Mouse (Mus musculus): ENCODE data around the gene Ccs.
"Not testable (repeated sequence)": the region's sequence is repeated elsewhere in the genome, so short reads cannot be mapped to it uniquely, and the experiment has no call there.

Gene Ccs

DNA sequence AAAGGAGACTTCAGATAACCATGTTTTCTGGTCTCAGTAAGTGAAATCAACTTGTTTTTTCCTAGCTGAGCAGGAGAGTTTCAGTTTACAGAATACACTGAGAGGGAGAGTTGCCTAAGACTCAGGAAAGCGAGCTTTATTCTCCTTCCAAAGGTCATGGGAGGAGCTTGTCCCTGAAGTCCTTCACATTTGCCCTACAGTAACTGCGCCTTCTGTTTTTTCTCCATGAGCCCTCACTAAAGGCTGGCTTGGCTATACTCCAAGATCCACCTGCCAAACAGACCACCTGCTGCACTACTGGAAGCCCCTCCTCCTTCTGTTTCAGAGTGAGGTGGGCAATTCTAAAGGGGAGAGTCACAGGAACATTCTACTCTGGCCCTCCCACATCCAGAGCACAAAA, 3.0 kb downstream of the Ccs start:
- no peak for DNase-seq (ENCODE audit: low spot score in 2 of 2)

DNA sequence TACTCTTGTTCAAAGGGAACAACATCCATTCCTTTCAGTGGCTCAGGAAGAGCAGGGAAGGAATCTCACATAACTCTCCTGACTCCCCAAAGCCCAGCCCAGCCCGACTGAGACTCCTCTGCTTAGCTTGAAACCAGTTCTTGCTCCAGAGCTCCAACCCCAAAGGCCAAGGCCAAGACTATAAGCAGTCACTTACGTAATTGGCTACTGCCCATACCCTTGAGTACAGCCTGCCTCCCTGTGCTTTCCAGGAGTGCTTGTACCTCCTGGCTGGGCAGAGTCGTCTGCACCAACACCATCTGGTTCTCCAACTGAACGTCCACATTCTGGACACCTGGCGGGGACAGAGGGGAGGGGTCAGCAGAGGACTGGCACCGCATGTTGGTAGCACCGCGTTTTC, 5.2 kb downstream of the Ccs start:
- DNase-seq (ENCODE audit: low spot score in 2 of 2): no peak

DNA sequence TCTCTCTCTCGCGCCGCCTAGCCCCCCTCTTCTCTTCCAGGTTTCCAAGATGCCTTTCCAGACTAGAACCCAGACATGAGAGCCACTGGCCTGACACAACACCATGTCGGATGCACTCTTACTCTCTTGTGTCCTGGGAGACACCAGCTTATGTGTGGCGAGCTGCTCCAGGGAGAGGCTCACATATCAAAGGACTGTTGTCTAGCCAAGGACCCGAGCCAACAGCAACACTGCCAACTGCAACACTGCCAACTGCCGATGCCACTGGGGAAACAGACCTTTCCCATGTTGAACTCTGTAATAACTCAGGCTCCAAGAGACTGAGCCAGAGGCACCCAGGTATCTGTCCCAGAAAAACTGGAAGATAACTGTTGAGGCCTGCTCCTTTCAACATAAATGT, 10.0 kb downstream of the Ccs start:
- DNase-seq (ENCODE audit: low spot score in 2 of 2): peak in 1 of 2 experiments; percentile 63

DNA sequence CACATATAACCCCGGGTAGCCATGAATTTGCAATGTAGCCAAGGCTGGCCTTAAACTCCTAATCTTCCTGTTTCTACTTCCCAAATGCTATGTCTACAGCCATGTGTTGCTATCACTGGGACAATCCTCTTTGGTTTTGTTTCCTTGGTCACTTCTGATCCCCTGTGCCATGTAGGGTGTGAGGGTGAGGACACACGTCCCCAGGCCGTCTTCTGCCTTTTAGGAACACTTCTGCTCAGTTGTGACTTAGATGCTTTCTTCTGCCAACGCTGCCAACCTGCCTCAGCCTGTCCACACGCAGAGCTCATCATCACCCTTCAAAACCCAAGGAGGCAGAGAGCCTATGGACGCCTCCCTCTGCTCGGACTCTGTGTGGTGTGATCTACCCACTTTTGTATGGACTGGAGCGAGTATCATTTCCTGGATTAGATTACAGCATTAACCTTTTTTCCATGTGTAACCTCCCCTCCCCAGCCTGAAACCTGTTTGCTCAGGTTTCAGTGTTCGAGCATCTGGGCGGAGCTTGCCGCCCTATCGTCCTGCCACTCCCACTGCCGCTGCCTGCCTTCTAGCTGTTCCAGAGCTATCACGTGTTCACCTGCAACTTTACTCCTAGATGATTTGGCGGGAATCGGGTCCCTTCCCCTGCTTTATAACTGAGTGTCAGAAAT, 10.6 kb downstream of the Ccs start:
- no peak for DNase-seq (ENCODE audit: low spot score in 2 of 2)

DNA sequence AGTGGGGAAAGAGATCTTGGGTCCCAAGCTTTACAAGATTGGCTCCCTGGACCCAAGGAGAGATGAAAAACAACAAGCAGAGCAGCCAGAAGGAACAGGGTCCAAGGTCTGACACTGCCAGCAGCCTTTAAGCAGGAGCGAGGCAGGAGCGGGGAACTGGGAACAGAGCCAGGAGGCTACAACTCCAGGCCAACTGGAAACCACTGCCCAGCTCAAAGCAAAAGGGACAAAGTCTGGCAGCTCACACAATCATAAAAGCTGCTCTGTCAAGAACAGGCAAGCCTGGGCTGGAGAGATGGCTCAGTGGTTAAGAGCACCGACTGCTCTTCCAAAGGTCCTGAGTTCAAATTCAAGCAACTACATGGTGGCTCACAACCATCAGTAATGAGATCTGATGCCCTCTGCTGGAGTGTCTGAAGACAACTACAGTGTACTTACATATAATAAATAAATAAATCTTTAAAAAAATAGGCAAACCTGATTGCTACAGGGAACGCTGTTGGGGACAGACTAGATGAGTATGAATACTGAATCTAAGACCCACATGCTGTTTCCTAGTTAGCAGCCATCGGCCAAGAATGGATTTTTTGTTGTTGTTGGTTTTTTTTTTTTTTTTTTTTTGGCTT, 18.3 kb downstream of the Ccs start:
- DNase-seq (ENCODE audit: low spot score in 2 of 2): peak; percentile 46 to 63

DNA sequence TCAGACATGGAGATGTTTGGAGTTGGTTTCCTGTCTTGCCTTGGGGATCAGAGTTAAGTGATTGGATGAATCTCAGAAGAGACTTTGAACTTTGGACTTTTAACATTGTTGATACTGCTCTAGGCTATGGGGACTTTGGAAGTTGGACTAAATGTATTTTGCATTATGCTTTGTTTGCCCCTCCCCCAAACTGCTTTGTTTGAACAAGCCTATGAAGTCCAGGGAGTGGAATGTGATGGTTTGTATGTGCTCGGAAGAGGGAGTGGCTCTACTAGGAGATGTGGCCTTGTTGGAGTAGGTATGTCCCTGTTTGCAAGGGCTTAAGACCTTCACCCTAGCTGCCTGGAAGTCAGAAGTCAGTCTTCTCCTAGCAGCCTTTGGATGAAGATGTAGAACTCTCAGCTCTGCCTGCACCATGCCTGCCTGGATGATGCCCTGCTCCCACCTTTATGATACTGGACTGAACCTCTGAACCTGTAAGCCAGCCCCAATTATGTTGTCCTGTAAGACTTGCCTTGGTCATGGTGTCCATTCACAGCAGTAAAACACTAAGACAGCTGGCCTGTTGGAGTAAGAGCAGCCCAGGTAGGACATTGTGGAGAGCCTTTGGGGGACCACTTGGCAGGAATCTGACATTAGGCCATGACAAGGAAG, 21.8 kb downstream of the Ccs start:
- no peak for DNase-seq (ENCODE audit: low spot score in 2 of 2)

DNA sequence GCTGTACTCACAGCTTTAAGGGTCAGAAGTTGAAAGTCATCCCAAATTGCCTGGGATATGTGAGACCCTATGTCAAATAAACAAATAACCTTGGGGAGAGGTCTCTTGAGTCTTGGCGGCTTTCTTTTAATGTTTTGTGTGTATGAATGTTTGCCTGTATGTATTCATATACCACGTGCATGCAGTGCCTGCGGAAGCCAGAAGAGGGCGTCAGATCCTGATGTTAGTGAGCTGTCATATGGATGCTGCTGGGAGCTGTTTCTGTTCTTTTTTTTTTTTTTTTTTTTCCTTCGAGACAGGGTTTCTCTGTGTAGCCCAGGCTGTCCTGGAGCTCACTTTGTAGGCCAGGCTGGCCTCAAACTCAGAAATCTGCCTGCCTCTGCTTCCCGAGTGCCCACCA, 26.1 kb downstream of the Ccs start:
- no peak for DNase-seq (ENCODE audit: low spot score in 2 of 2)

DNA sequence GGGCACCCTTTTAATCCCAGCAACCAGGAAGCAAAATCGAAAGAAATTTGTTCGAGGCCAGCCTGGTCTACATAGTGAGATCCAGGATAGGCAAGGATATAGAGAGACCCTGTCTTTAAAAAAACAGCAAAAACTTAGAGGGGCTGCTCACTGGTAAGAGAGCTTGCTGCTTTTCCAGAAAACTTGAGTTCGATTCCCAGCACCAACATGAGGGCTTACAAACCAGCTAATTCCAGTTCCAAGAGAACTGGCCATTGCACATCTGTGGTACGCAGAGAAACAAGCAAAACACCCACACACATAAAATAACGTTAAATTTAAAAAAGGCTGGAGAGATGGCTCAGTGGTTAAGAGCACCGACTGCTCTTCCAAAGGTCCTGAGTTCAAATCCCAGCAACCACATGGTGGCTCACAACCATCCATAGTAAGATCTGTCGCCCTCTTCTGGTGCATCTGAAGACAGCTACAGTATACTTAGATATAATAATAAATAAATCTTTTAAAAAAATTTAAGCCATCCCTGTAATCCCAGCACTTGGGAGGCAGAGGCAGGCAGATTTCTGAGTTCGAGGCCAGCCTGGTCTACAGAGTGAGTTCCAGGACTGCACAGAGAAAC, 26.7 kb downstream of the Ccs start:
- not testable (repeated sequence) for DNase-seq (ENCODE audit: low spot score in 2 of 2)

DNA sequence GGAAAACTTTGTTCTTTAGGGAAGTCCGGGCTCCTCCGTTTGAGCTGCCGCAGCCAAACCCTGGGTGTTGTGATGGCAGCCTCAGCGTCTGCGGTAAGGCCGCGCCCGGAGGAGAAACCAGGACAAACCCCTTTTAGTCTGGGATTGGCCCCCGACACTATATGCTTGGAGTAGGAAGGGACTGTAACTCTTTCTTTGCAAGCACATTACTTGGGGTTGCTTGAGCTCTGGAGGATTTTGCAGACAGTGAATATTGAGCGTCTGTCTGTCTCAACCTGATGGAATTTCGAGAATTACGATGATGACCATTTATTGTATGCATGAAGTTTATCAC, 27.3 kb downstream of the Ccs start:
- no peak for DNase-seq (ENCODE audit: low spot score in 2 of 2)

DNA sequence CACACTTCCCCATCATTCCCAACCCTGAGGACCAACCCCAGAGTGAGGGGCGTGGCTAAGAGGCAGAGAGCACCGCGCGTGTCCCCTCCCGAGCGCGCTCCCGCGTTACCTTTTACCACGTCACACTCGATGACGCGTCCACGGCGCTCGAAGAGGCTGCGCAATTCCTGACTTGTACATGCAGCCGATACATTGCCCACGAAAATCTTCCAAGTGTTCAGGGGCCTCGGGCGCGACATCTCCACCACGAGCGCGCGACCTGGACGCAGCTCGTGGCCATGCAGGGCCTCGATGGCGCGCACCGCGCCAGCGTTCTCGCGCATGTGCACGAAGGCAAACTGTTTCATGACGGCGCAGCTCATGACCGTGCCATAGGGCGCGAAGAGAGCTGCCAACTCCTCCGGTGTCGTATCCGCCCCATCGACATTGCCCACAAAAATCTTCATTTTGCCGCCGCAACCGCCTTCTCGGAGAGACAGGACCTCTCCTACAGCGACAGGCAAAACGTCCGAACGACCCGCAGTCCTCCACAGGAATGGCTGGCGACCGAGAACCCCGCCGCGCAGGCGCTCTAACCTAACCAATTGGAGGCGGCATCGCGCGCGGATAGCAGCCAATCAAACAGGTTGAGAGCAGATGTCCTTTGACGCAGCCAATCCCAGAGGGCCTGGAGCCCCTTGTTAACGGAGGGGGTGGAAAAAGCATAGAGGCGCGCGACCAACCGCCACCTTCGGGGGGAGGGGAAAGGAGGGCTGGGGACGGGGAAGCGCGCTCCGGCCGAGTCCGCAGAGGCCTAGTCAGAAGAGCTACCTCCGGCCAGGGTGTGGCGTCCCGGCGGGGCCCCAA, 27.8 kb downstream of the Ccs start, which contains the start of the genes Gm21992 and Rbm14:
TSS of gene Gm21992 (minus strand) at position 550 of the 846 bp plus-strand sequence.
TSS of gene Rbm14 (minus strand) at position 572 of the 846 bp plus-strand sequence.
- DNase-seq (ENCODE audit: low spot score in 2 of 2): peak; percentile 95 to 99

DNA sequence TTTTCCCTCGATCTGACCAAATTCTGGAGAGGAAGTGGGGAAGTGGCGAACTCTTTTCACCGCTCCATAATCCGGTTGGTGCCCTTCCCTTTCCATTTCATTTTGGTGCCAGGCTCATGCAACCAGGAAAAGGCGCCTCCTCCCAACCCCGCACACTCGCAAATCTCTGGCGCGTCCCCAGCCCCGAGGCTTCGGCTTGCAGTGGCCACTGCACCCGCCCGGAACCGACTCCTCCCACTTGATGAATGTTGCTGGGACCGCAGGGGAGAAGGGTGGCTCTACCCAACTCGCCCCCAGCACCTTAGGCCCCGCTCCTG, 28.4 kb downstream of the Ccs start:
- DNase-seq (ENCODE audit: low spot score in 2 of 2): no peak

DNA sequence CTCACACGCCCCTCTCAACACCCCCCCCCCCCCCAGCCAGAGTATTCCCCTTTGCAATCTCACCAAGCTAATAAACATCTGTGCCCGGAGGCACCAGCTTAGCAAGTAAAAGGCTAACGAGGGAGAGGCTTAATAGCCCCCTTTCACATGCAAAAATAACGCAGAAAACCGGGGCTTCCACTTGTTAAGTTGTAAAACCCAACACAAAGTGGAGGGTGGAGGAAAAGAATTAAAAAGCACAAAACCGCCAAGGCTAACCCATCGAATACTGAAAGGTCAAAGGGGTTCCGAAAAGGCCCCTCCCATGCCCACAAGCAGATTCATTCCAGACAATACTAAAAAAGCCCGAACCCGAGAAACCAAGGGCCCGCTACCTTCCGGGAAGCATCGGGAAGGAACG, 28.8 kb downstream of the Ccs start:
- no peak for DNase-seq (ENCODE audit: low spot score in 2 of 2)

DNA sequence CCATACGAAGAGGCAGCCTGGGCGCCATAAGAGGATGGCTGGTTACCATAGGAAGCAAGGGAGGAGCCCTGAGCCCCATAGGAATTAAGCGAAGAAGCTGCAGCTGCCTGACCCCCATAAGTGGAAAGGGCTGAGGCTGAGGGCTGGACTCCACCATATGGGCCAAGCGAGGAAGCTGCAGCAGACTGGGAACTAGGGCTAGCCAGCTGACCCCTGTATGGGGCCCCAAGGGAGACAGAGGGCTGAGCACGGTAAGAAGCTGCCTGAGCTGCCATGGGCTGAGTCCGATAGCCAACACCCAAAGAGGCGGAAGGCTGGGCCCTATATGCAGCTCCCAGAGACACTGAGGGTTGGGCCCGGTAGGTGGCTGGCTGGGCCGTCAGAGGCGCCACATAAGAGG, 35.8 kb downstream of the Ccs start:
- no peak for DNase-seq (ENCODE audit: low spot score in 2 of 2)

DNA sequence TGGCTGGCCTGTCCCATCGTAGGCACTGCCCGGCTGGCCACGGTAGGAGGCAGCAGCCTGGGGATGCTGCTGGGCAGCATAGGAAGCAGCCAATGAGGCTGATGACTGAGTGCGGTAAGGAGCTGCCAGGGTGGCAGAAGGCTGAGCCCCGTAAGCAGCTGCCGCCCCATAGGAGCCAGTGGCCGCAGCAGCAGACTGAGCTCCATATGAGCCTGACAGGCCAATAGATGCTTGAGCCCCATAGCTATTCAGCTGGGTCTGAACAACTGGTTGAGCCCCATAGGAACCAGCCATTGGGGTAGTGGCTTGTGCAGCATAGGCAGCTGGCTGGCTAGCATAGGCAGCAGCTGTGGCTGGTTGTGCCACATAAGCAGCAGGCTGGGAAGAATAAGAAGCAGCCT, 36.4 kb downstream of the Ccs start:
- no peak for DNase-seq (ENCODE audit: low spot score in 2 of 2)

DNA sequence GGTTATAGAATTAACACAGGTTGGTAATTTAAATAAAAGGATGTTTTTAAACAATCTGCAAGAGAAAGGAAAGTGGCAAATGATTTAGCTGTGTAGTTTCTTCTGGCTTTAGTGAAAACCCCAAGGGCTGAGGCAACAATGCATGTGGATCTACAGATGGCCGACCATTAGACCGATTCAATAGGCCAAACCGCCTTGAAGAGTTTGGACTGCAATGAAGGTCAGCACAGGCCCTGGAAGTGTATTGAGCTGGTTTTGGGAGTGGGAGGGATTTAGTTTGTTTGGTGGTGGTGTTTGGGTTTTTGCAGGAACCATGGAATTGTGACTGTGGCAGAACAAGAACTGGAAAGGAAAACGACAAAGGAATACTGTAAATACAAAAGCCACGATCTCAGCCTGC, 40.0 kb downstream of the Ccs start:
- no peak for DNase-seq (ENCODE audit: low spot score in 2 of 2)

DNA sequence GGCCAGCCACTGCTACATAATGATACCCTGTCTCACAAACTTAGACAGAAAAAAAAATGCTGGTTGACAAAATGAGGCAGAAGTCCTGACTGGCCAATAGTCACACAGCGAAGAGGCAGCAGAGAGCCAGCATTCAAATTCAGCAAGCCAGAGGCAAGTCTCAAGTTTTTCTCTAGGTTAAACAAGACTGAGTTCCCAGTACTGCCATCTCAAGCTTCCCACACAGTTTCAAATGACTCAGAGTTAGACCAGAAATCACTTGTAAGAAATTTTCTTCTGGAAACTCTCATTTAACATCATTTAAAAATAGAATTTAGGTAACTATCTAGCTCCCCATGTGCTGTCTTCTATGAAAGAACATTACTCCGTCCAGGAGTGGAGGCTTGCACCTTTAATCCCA, 41.3 kb downstream of the Ccs start:
- DNase-seq (ENCODE audit: low spot score in 2 of 2): no peak

DNA sequence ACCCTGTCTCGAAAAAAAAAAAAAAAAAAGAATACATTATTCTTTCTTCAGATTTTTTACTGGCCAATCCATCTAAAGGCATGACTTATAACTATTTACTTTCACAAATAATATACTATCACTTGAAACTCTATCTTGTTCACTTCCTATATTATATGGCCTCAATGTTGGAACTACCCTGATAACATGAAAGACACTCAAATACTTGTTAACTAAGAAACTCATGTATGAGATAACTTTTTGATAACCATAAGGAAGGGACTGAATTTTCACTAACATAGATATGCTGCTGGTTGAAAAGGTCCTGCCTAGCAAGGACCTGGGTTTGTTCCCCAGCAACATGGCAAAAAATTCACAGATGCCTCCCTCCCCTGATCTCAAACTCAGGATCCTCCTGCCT, 43.2 kb downstream of the Ccs start:
- DNase-seq (ENCODE audit: low spot score in 2 of 2): no peak

DNA sequence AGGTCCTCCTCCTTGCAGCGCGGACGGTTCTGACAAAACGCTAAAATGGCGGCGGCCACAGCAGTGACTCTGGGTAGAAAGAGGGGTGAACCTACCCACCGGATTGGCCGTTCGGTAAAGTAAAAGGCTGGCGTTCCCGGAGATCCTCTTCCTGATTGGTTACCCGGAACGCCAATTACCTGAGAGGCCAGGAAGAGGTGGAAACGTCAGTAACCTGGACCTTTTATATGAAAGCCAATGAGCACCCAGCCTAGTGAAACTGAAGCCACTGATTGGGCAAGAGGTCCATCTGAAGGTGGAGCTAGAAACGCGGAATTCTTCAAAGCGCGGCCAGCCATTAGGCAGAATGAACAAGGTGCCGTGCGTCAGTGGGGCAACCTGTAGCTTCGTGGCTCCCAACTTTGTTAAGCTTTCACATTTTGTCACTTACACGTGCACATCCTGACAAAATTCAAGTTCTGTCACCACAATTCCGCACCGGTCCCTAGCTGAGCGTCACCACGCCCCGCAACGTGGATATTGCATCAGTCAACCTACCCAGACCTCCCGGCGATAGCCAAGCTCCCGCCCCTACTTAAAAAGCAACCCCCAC, 45.2 kb downstream of the Ccs start, which contains the start of gene Rbm4:
TSS of gene Rbm4 (minus strand) at position 71 of the 592 bp plus-strand sequence.
- DNase-seq (ENCODE audit: low spot score in 2 of 2): peak; percentile 98 to 100

DNA sequence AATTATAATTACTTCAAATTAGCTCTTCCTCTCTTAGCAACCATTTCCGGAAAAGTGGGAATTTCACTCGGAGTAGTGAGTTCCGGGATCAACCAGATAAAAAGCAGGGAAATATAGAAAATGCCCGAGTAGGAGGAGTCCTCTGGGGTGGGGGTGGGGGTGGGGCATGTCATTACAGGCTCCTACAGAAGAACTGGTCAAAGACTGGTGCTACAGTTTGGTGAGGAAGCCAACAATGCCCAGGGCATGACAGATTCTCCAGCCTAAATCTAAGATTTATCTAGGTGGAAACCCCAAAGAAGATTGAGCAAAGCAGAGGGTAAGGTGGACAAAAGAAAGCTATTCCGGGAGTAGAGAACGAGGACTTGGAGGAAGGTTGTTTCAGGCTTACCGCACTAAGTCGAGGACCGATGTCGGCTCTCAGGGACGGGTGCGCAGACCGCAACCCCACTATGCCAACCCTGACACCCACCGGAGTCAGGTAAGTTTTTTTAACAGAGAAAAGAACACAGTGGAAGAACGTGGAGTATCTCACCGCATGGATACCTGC, 45.8 kb downstream of the Ccs start:
- no peak for DNase-seq (ENCODE audit: low spot score in 2 of 2)

DNA sequence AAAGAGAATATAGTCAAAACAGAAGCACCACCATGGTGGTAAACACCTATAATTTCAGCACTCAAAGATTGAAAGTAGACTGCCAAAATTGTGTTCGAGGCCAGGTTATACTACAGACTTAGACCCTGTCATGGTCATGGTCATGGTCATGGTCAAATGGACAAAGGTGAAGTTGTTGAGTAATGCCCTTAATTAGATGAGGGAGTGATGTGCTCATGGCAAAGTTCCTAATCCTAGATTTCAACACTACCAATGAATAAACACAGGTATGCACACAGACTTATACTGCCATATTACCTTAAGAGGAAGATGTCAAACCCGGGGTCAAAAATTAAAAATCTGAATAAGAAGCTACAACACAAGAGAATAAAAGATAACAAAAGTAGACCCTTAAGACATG, 52.8 kb downstream of the Ccs start:
- no peak for DNase-seq (ENCODE audit: low spot score in 2 of 2)

DNA sequence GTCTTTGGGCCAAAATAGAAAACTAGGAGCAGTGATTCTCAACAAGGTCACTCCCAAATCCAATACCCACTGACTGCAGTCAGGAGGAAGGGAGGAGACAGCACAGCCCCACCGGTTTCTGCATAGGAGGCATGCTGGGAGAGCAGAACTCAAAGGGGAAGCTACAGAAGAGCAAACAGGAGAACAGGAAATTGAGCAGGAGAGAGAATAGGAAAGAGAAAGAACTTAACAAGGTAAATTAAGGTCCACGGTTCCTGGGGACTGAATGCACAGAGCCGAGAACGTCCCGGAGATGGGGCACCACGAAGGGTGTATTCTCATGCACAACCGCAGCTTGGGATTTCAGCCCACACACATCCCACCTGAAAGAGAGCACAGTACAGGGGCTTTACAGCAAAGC, 53.9 kb downstream of the Ccs start:
- no peak for DNase-seq (ENCODE audit: low spot score in 2 of 2)

Measured in left cerebral cortex, adult 9 months (tissue).